Mouse (Mus musculus): ENCODE results near the gene Rimbp2. TPM values are rescaled to one million over a fixed set of nuclear protein-coding genes. Genes with fewer than 3 reads are reported as not detected.

Gene Rimbp2
- total and polyA plus RNA-seq, 3 experiments = not detected

DNA sequence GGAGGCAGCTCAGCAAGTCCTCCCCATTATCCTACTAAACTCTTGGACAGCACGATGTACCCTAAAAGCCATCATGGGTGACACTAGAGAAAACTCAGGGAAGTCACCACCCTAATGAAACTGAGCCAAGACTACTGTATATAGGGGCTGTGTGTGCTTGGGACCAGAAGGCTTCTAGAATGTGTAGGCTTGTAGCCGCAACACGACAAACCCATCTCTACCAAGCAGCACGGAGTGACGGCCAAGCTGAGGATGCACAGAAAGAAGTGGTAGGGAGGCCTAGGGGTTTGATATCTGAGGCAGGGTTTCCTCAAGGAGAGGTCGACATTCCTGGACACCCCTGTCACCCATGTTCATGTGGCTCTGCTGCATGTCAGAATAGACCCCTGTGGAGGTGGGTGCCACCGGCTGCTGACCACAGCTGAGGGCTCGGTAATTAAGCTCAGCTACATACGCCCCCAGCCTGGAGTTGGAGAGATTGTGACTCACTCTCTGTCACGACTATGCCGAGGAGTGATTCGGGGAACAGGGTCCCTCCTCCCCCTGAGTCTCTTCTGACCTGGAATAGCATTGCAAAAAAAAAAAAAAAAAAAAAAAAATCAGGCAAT, 106.7 kb downstream of the Rimbp2 start:
- no peaks in the 10 kb centered on the region for H3K36me3 ChIP-seq (replicated peaks)
- TF ChIP-seq POLR2AphosphoS5 (IDR thresholded peaks at IDR 0.05; ENCODE audit: insufficient replicate concordance, low read depth, low read length) (no peak), CTCF (IDR thresholded peaks at IDR 0.05; ENCODE audit: low read depth, low read length) (no peak), GATA2 (IDR thresholded peaks at IDR 0.05; ENCODE audit: borderline replicate concordance, low read depth, low read length) (no peak), GATA1 (IDR thresholded peaks at IDR 0.05; ENCODE audit: borderline replicate concordance, low read length) (no peak), TAL1 (conservative IDR thresholded peaks at IDR 0.05; ENCODE audit: low read depth, low read length) (no peak)
- no peak for DNase-seq (ENCODE audit: low spot score)
- no peak for ATAC-seq (ENCODE audit: extremely low read depth, insufficient number of reproducible peaks, low FRiP score, poor library complexity, severe bottlenecking)
- no peak overlapping the region for H3K4me3 ChIP-seq (ENCODE audit: low read depth, low read length)
- H3K27me3 ChIP-seq (ENCODE audit: insufficient read depth, low read length) = no peaks in the 10 kb centered on the region
- H3K9me3 ChIP-seq (replicated peaks) = peaks cover 85% of the 10 kb centered on the region
- H3K4me1 ChIP-seq (ENCODE audit: insufficient read depth, low read depth, low read length) = no peaks in the 10 kb centered on the region

DNA sequence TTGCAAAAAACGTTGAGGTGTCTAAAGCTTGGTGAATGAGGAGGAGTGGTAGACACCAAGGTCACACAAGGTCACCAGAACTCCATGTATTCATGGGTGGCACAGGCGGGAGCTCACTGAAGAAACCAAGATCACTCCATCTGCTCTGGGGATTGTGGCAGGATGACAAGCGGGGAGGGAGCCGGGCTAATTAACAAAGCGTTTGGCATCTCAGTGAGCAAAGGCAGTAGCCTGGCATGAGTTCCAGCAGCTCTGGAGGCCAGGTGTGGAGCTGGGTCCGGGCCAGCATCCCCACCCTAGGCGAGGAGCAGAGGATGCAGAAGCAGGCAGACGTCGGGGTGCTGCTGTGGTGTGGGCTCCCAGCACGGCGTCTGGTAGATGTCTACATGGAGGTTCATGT, 108.3 kb downstream of the Rimbp2 start:
- no peak for DNase-seq (ENCODE audit: low spot score)
- H3K36me3 ChIP-seq (replicated peaks) = no peaks in the 10 kb centered on the region
- no peak overlapping the region for H3K4me3 ChIP-seq (ENCODE audit: low read depth, low read length)
- H3K27me3 ChIP-seq (ENCODE audit: insufficient read depth, low read length) = no peaks in the 10 kb centered on the region
- no peak for ATAC-seq (ENCODE audit: extremely low read depth, insufficient number of reproducible peaks, low FRiP score, poor library complexity, severe bottlenecking)
- TF ChIP-seq GATA2 (IDR thresholded peaks at IDR 0.05; ENCODE audit: borderline replicate concordance, low read depth, low read length) (no peak), POLR2AphosphoS5 (IDR thresholded peaks at IDR 0.05; ENCODE audit: insufficient replicate concordance, low read depth, low read length) (no peak), TAL1 (conservative IDR thresholded peaks at IDR 0.05; ENCODE audit: low read depth, low read length) (no peak), CTCF (IDR thresholded peaks at IDR 0.05; ENCODE audit: low read depth, low read length) (no peak), GATA1 (IDR thresholded peaks at IDR 0.05; ENCODE audit: borderline replicate concordance, low read length) (no peak)
- peaks cover 87% of the 10 kb centered on the region for H3K9me3 ChIP-seq (replicated peaks)
- H3K4me1 ChIP-seq (ENCODE audit: insufficient read depth, low read depth, low read length) = no peaks in the 10 kb centered on the region

DNA sequence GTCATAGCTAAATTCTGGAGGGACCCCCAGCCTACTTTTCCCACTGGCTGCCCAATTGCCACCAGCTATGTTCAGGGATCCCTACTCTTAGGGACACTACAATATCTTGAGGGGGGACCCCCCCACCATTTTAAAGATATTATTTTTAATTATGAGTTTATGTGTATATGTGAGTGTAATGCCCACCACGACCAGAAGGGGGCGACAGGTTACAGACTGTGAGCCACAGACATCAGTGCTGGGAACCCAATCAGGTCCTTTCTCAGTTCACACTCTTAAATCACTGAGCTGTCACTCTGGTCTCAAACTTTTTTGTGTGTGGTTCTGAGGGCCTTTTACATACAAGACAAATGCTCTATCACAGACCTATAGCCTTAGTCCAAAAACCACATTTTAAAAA, 109.3 kb downstream of the Rimbp2 start:
- Histone ChIP-seq H3K9me3 (replicated peaks) (peaks cover 90% of the 10 kb centered on the region), H3K36me3 (replicated peaks) (no peaks in the 10 kb centered on the region), H3K4me1 (ENCODE audit: insufficient read depth, low read depth, low read length) (no peaks in the 10 kb centered on the region), H3K4me3 (ENCODE audit: low read depth, low read length) (no peak overlapping the region), H3K27me3 (ENCODE audit: insufficient read depth, low read length) (no peaks in the 10 kb centered on the region)
- ATAC-seq (ENCODE audit: extremely low read depth, insufficient number of reproducible peaks, low FRiP score, poor library complexity, severe bottlenecking) (no peak), DNase-seq (ENCODE audit: low spot score) (no peak)
- TF ChIP-seq GATA1 (IDR thresholded peaks at IDR 0.05; ENCODE audit: borderline replicate concordance, low read length) = no peak
- no peak for TF ChIP-seq CTCF (IDR thresholded peaks at IDR 0.05; ENCODE audit: low read depth, low read length)
- no peak for TF ChIP-seq POLR2AphosphoS5 (IDR thresholded peaks at IDR 0.05; ENCODE audit: insufficient replicate concordance, low read depth, low read length)
- no peak for TF ChIP-seq TAL1 (conservative IDR thresholded peaks at IDR 0.05; ENCODE audit: low read depth, low read length)
- TF ChIP-seq GATA2 (IDR thresholded peaks at IDR 0.05; ENCODE audit: borderline replicate concordance, low read depth, low read length) = no peak

DNA sequence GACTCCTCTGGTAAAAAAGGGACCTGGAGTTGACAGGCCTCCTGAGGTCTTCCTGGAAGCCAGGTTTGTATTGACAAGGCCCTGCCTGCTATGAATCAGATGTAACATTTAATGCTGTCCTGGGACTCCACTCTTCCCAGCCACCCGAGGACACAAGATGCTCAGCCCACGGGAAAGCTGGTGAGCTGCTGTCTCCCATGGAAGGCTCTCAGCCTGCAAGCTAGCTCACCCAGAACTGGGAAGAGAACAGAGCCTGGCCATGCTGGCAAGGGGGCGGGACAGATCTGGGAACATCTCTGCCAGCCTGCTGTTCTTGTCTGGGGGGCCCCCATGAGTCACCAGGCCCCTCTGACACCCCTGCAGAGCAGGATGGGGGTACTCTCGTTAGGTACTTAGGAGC, 111.7 kb downstream of the Rimbp2 start:
- Histone ChIP-seq H3K9me3 (replicated peaks) (peaks cover 86% of the 10 kb centered on the region), H3K27me3 (ENCODE audit: insufficient read depth, low read length) (no peaks in the 10 kb centered on the region), H3K4me3 (ENCODE audit: low read depth, low read length) (no peak overlapping the region), H3K4me1 (ENCODE audit: insufficient read depth, low read depth, low read length) (no peaks in the 10 kb centered on the region), H3K36me3 (replicated peaks) (no peaks in the 10 kb centered on the region)
- TF ChIP-seq GATA1 (IDR thresholded peaks at IDR 0.05; ENCODE audit: borderline replicate concordance, low read length) (no peak), TAL1 (conservative IDR thresholded peaks at IDR 0.05; ENCODE audit: low read depth, low read length) (no peak), CTCF (IDR thresholded peaks at IDR 0.05; ENCODE audit: low read depth, low read length) (no peak), POLR2AphosphoS5 (IDR thresholded peaks at IDR 0.05; ENCODE audit: insufficient replicate concordance, low read depth, low read length) (no peak), GATA2 (IDR thresholded peaks at IDR 0.05; ENCODE audit: borderline replicate concordance, low read depth, low read length) (no peak)
- ATAC-seq (ENCODE audit: extremely low read depth, insufficient number of reproducible peaks, low FRiP score, poor library complexity, severe bottlenecking) (no peak), DNase-seq (ENCODE audit: low spot score) (no peak)

DNA sequence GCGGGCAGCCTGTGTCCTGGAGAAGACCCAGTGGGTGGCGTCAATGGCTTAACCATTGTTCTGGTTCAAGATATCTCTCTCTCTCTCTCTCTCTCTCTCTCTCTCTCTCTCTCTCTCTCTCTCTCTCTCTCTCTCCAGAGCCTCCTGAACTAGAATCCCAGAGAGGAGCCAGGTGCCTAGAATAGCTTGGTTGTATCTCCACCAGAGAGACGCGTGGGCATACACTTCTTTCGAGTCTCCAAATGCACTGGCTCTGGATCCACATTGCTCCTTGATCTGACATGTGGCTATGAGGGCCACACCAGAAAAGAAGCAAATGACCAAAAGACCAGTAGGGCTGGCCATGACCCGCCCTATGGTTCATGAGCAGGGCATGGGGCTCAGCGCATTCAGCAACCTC, 116.2 kb downstream of the Rimbp2 start:
- Histone ChIP-seq H3K4me1 (ENCODE audit: insufficient read depth, low read depth, low read length) (no peaks in the 10 kb centered on the region), H3K9me3 (replicated peaks) (peaks cover 83% of the 10 kb centered on the region), H3K36me3 (replicated peaks) (no peaks in the 10 kb centered on the region), H3K4me3 (ENCODE audit: low read depth, low read length) (no peak overlapping the region), H3K27me3 (ENCODE audit: insufficient read depth, low read length) (no peaks in the 10 kb centered on the region)
- DNase-seq (ENCODE audit: low spot score) (no peak), ATAC-seq (ENCODE audit: extremely low read depth, insufficient number of reproducible peaks, low FRiP score, poor library complexity, severe bottlenecking) (no peak)
- TF ChIP-seq CTCF (IDR thresholded peaks at IDR 0.05; ENCODE audit: low read depth, low read length) (no peak), GATA2 (IDR thresholded peaks at IDR 0.05; ENCODE audit: borderline replicate concordance, low read depth, low read length) (no peak), POLR2AphosphoS5 (IDR thresholded peaks at IDR 0.05; ENCODE audit: insufficient replicate concordance, low read depth, low read length) (no peak), TAL1 (conservative IDR thresholded peaks at IDR 0.05; ENCODE audit: low read depth, low read length) (no peak), GATA1 (IDR thresholded peaks at IDR 0.05; ENCODE audit: borderline replicate concordance, low read length) (no peak)

DNA sequence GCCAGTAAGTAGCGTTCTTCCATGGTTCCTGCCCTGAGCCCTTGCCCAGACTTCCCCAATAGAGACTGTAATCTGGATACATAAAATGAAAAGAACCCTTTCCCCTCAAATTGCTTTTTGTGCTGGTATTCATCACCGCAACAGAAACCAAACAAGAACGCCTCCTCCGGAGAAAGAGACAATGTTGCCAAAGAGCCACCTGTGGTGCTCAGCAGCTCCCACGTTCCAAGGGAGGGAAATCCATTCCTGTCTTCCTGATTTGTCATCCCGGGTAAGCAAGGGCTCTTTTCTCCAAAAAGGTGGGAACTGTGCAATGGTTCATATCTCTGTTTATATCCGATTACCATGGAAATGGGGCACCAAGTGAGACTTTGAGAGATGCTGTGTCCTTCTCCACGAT, 119.2 kb downstream of the Rimbp2 start:
- Histone ChIP-seq H3K27me3 (ENCODE audit: insufficient read depth, low read length) (no peaks in the 10 kb centered on the region), H3K9me3 (replicated peaks) (peaks cover 84% of the 10 kb centered on the region), H3K4me1 (ENCODE audit: insufficient read depth, low read depth, low read length) (no peaks in the 10 kb centered on the region), H3K36me3 (replicated peaks) (no peaks in the 10 kb centered on the region), H3K4me3 (ENCODE audit: low read depth, low read length) (no peak overlapping the region)
- TF ChIP-seq CTCF (IDR thresholded peaks at IDR 0.05; ENCODE audit: low read depth, low read length) (no peak), GATA1 (IDR thresholded peaks at IDR 0.05; ENCODE audit: borderline replicate concordance, low read length) (no peak), POLR2AphosphoS5 (IDR thresholded peaks at IDR 0.05; ENCODE audit: insufficient replicate concordance, low read depth, low read length) (no peak), TAL1 (conservative IDR thresholded peaks at IDR 0.05; ENCODE audit: low read depth, low read length) (no peak), GATA2 (IDR thresholded peaks at IDR 0.05; ENCODE audit: borderline replicate concordance, low read depth, low read length) (no peak)
- no peak for DNase-seq (ENCODE audit: low spot score)
- no peak for ATAC-seq (ENCODE audit: extremely low read depth, insufficient number of reproducible peaks, low FRiP score, poor library complexity, severe bottlenecking)

Data from G1E (cell line).